In the genomic region with DNA sequence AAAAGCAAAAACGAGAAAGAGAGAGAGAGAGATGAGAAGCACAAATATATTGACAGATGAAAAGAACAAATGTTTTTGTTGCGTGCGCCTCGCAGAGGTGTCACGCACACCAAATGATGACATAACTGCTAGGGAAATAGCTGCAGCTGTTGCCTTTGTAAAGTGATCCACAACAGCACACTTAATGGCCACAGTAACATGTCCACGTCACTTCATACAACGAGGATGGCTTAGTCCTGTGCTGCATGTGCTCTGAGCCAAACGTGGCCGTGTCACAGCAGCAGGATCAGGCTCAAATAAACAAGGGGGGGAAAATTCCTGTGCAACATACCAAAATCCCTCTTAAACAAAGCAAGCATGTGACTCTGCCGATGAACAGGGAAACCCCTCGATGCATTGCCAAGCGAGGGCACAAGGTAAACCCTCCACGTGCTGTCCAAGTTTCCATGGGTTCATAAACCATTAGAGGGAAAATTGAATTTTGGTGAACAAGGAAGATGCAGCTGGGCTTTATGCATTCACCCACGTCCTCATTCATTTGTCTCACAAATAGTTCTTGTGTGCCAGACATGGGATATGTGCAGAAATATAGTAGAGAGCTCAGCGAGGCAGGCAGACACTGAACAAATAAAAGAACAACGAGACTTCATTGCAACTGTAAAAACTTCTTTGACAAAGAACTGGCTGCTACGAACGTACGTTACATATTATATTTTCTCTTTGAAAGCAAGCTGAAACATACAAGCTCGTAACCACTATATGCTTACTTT, we compare ENCODE assay signal across 18 mouse cellular contexts.
DNase-seq lines count a peak whose midpoint lies in the region; ATAC-seq and TF ChIP-seq lines count a peak whose summit lies in the region.
"Had no signal": no experiment of that assay in that cellular context is flagged by ENCODE, and none has a peak within 500 bp of the region (broad histone marks: within the 10 kb centered on the region; RNA-seq: fewer than 3 reads in every experiment).

No protein-coding gene starts in this region.

- H3K4me1 ChIP-seq in forebrain, postnatal 0 days (ENCODE audit: insufficient read depth) = peaks cover 5% of the 10 kb centered on the region; the same call in 1 of the 2 replicates
- peaks cover 17% of the 10 kb centered on the region for H3K4me1 ChIP-seq in forebrain, embryonic 15.5 days
- H3K4me1 ChIP-seq in megakaryocyte, embryonic 14.5 days = no peaks in the 10 kb centered on the region
- no peaks in the 10 kb centered on the region for H3K4me1 ChIP-seq in limb, embryonic 15.5 days
- no peaks in the 10 kb centered on the region for H3K4me1 ChIP-seq in kidney, embryonic 14.5 days (ENCODE audit: control insufficient read depth, insufficient read depth, low read length)
- H3K4me1 ChIP-seq: heart, embryonic 10.5 days; intestine, embryonic 15.5 days had no signal

- no peaks in the 10 kb centered on the region for H3K27me3 ChIP-seq in forebrain, postnatal 0 days (ENCODE audit: insufficient read depth, low read length)
- H3K27me3 ChIP-seq in forebrain, embryonic 15.5 days = no peaks in the 10 kb centered on the region
- H3K27me3 ChIP-seq in megakaryocyte, embryonic 14.5 days (replicated peaks) = no peaks in the 10 kb centered on the region
- H3K27me3 ChIP-seq in limb, embryonic 15.5 days = no peaks in the 10 kb centered on the region
- peaks cover 19% of the 10 kb centered on the region; the same call in 1 of the 2 replicates for H3K27me3 ChIP-seq in kidney, embryonic 14.5 days (ENCODE audit: control insufficient read depth, insufficient read depth, low read length)
- H3K27me3 ChIP-seq: intestine, embryonic 15.5 days had no signal

- H3K36me3 ChIP-seq in forebrain, postnatal 0 days (ENCODE audit: insufficient read depth) = no peaks in the 10 kb centered on the region
- no peaks in the 10 kb centered on the region for H3K36me3 ChIP-seq in forebrain, embryonic 15.5 days
- no peaks in the 10 kb centered on the region for H3K36me3 ChIP-seq in megakaryocyte, embryonic 14.5 days (replicated peaks; ENCODE audit: low read length)
- no peaks in the 10 kb centered on the region for H3K36me3 ChIP-seq in limb, embryonic 15.5 days
- no peaks in the 10 kb centered on the region for H3K36me3 ChIP-seq in kidney, embryonic 14.5 days (ENCODE audit: control insufficient read depth, insufficient read depth, low read length)
- H3K36me3 ChIP-seq: heart, embryonic 10.5 days; intestine, embryonic 15.5 days had no signal

- no peaks in the 10 kb centered on the region for H3K9me3 ChIP-seq in forebrain, postnatal 0 days (ENCODE audit: low read length)
- H3K9me3 ChIP-seq in forebrain, embryonic 15.5 days = no peaks in the 10 kb centered on the region
- H3K9me3 ChIP-seq in megakaryocyte, embryonic 14.5 days = no peaks in the 10 kb centered on the region
- H3K9me3 ChIP-seq in limb, embryonic 15.5 days = no peaks in the 10 kb centered on the region
- no peaks in the 10 kb centered on the region for H3K9me3 ChIP-seq in kidney, embryonic 14.5 days (ENCODE audit: control insufficient read depth, low read length)
- H3K9me3 ChIP-seq: heart, embryonic 10.5 days; intestine, embryonic 15.5 days had no signal

- no peak overlapping the region for H3K4me3 ChIP-seq in forebrain, postnatal 0 days (ENCODE audit: low read depth, low read length)
- no peak overlapping the region for H3K4me3 ChIP-seq in forebrain, embryonic 15.5 days
- H3K4me3 ChIP-seq in megakaryocyte, embryonic 14.5 days (replicated peaks) = peak overlapping the region; percentile 25
- no peak overlapping the region for H3K4me3 ChIP-seq in limb, embryonic 15.5 days
- no peak overlapping the region for H3K4me3 ChIP-seq in kidney, embryonic 14.5 days (ENCODE audit: low read length)
- H3K4me3 ChIP-seq: heart, embryonic 10.5 days; intestine, embryonic 15.5 days; left cerebral cortex, adult 2 months had no signal

- DNase-seq in forebrain, postnatal 0 days = no peak
- DNase-seq in brain, embryonic 14.5 days (ENCODE audit: low read depth) = peak; percentile 48
- DNase-seq in neural tube, embryonic 10.5 days (ENCODE audit: extremely low spot score, low spot score) = no peak
- DNase-seq: adrenal gland, postnatal 36 days; cerebellum, adult 9-10 months; heart, postnatal 10 days; kidney, postnatal 10 days; right cerebral cortex, postnatal 25 days; thymus, postnatal 4 days had no signal

- 41% methylated on average over 20 of the region's 20 CpGs for WGBS in forebrain, postnatal 0 days
- WGBS in forebrain, embryonic 15.5 days = 52% methylated on average over 20 of the region's 20 CpGs
- WGBS in limb, embryonic 15.5 days = 41% methylated on average over 20 of the region's 20 CpGs
- 54% methylated on average over 20 of the region's 20 CpGs for WGBS in kidney, embryonic 14.5 days

- ATAC-seq in forebrain, postnatal 0 days = peak; percentile 36; the same call in 1 of the 2 replicates
- no peak for ATAC-seq in forebrain, embryonic 15.5 days (replicated peaks)
- ATAC-seq in megakaryocyte, adult 5-6 weeks (ENCODE audit: poor library complexity, severe bottlenecking) = no peak
- ATAC-seq in limb, embryonic 15.5 days (ENCODE audit: insufficient number of reproducible peaks, low FRiP score, low TSS enrichment, low read depth) = peak; percentile 52; the same call in 1 of the 2 replicates
- no peak for ATAC-seq in kidney, embryonic 14.5 days (ENCODE audit: low FRiP score, low TSS enrichment)
- ATAC-seq: intestine, embryonic 15.5 days had no signal

- H3K27ac ChIP-seq in forebrain, postnatal 0 days (ENCODE audit: low read depth, low read length) = no peak overlapping the region
- H3K27ac ChIP-seq in forebrain, embryonic 15.5 days (replicated peaks) = no peak overlapping the region
- no peak overlapping the region for H3K27ac ChIP-seq in limb, embryonic 15.5 days
- no peak overlapping the region for H3K27ac ChIP-seq in kidney, embryonic 14.5 days (ENCODE audit: low read depth, low read length)
- H3K27ac ChIP-seq: heart, embryonic 10.5 days; hindbrain, embryonic 14.5 days; intestine, embryonic 15.5 days; left cerebral cortex, adult 2 months had no signal

- no peak overlapping the region for H3K4me2 ChIP-seq in forebrain, postnatal 0 days (ENCODE audit: low read depth)
- no peak overlapping the region for H3K4me2 ChIP-seq in forebrain, embryonic 15.5 days (replicated peaks)
- no peak overlapping the region for H3K4me2 ChIP-seq in limb, embryonic 15.5 days
- H3K4me2 ChIP-seq in kidney, embryonic 14.5 days (replicated peaks; ENCODE audit: low read depth, low read length) = no peak overlapping the region
- H3K4me2 ChIP-seq: hindbrain, embryonic 14.5 days; intestine, embryonic 15.5 days had no signal

- TF ChIP-seq CTCF in forebrain, postnatal 0 days (IDR thresholded peaks at IDR 0.05; ENCODE audit: low read depth) = no peak
- no peak for TF ChIP-seq CTCF in brain, embryonic 14.5 days (IDR thresholded peaks at IDR 0.05; ENCODE audit: borderline replicate concordance, extremely low read depth, insufficient read depth, insufficient read length)

- TF ChIP-seq POLR2A in brain, embryonic 14.5 days (IDR thresholded peaks at IDR 0.05; ENCODE audit: borderline replicate concordance, extremely low read depth, insufficient read depth, insufficient read length, poor library complexity, severe bottlenecking) = no peak

- H3K9ac ChIP-seq in forebrain, postnatal 0 days = no peak overlapping the region
- H3K9ac ChIP-seq in forebrain, embryonic 15.5 days (replicated peaks) = no peak overlapping the region
- no peak overlapping the region for H3K9ac ChIP-seq in limb, embryonic 15.5 days
- H3K9ac ChIP-seq in kidney, embryonic 14.5 days (ENCODE audit: low read depth, low read length) = no peak overlapping the region
- H3K9ac ChIP-seq: hindbrain, embryonic 14.5 days; intestine, embryonic 15.5 days had no signal

Comparison
In these comparisons a context has a peak if more than half of its experiments do, and no peak if none do; other contexts are left out.
1. ATAC-seq: peak in forebrain, postnatal 0 days (single experiment) and limb, embryonic 15.5 days (single experiment); none in forebrain, embryonic 15.5 days (single experiment), megakaryocyte, adult 5-6 weeks (single experiment) and kidney, embryonic 14.5 days (single experiment).